Mouse (Mus musculus): Measurements from ENCODE around the gene Abca6.

Gene Abca6

GRCm38 (mm10) chr11:110198882-110199281 is 52.7 kb downstream of the Abca6 start:
- in situ Hi-C loops (cut with MboI; ENCODE audit: low sequenced_read_pairs): no loop called here

- in situ Hi-C loops (cut with MboI; ENCODE audit: low sequenced_read_pairs): no loop called here
These were observed 54.8 kb downstream of the Abca6 start for GRCm38 (mm10) chr11:110196561-110197306.

GRCm38 (mm10) chr11:110195310-110195709 is 56.3 kb downstream of the Abca6 start:
- in situ Hi-C loops (cut with MboI; ENCODE audit: low sequenced_read_pairs): no loop called here

DNA sequence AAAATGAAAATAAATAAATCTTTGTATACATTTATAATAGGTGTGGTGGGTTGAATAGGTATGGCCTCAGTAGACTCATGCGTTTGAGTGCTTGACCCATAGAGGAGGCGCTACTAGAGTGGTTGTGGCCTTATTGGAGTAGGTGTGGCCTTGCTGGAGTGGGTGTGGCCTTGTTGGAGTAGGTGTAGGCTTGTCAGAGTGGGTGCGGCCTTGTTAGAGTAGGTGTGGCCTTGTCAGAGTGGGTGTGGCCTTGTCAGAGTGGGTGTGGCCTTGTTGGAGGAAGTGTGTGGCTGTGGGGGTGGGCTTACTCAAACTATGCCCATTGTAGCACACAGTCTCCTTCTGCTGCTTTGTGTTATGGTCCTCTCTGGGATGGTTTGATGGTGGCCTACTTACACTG is 80.4 kb downstream of the Abca6 start:
- in situ Hi-C loops (cut with MboI; ENCODE audit: low sequenced_read_pairs): no loop called here

- in situ Hi-C loops (cut with MboI; ENCODE audit: low sequenced_read_pairs): no loop called here
These were observed 83.9 kb downstream of the Abca6 start, which contains the start of gene Abca9 for GRCm38 (mm10) chr11:110167459-110168251. Gene Abca9, minus strand, starts transcription at chr11:110168196.

- in situ Hi-C loops (cut with MboI; ENCODE audit: low sequenced_read_pairs): no loop called here
These were observed 85.8 kb downstream of the Abca6 start for GRCm38 (mm10) chr11:110165822-110166221.

GRCm38 (mm10) chr11:110165409-110165808 is 86.2 kb downstream of the Abca6 start:
- in situ Hi-C loops (cut with MboI; ENCODE audit: low sequenced_read_pairs): no loop called here

- in situ Hi-C loops (cut with MboI; ENCODE audit: low sequenced_read_pairs): no loop called here
These were observed 94.5 kb downstream of the Abca6 start for GRCm38 (mm10) chr11:110157059-110157458.

DNA sequence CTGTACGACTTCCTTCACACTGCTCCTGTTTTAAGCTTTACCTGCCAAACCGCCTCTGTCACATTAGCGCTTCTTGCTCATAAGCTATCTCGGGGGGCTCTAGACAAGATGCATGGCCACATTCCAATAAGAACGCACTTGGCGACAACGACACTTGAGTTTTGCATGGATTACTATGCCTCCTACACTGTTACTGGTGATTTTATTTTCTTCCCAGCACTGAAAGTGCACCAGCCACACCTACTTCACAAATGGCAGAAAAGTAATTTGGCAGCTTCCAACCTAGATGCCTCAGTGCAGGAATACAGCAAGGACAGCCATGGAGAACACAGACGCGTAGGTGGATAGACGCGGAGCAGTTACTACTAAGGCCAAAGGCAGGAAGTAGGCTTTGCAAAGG is 95.6 kb downstream of the Abca6 start:
- in situ Hi-C loops (cut with MboI; ENCODE audit: low sequenced_read_pairs): no loop called here

DNA sequence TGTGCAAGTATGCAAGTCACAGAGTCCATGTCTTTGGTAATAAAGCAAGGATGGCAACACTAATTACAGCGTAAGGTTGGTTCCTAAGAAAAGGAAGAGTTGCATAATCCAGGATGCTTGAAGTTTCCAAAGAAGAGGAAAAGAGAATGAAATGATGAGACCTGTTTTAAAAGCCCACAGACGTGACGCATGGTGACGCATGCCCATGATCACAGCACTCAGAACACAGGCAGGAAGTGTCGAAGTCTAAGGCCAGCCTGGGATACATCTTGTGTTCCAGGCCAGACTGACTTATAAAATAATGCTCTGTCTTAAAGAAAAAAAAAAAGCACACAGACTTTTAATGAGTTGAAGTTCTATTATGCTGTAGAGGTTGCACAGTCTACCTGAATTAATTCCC is 103.9 kb downstream of the Abca6 start:
- in situ Hi-C loops (cut with MboI; ENCODE audit: low sequenced_read_pairs): no loop called here

DNA sequence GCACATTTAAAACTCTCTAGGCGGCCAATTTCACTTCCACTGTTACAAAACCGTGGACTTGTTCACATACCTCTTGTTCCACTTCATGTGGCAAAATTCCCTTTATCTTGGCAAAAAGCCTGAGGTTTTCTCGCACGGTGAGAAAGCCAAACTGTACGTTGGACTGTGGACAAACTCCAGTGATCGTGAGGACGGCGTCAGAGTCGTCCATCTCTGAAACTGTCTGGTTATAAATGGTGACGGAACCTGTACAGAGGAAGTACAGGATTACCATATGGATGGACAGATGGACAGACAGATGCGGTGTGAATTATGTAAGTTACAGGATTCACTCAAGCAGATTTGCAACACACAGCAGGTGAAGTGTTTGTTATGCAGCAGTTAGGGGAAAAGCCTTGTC is 106.2 kb downstream of the Abca6 start:
- in situ Hi-C loops (cut with MboI; ENCODE audit: low sequenced_read_pairs): no loop called here

GRCm38 (mm10) chr11:110130760-110131159 is 120.8 kb downstream of the Abca6 start:
- in situ Hi-C loops (cut with MboI; ENCODE audit: low sequenced_read_pairs): no loop called here

All from CH12F3 (cell line).